ENCODE assay signal across 16 mouse cellular contexts in genomic region chr17:87698996-87699765, GRCm38 (mm10). TPM values are rescaled to one million over a fixed set of nuclear protein-coding genes. Genes with fewer than 3 reads are reported as not detected.
DNase-seq lines count a peak whose midpoint lies in the region; ATAC-seq and TF ChIP-seq lines count a peak whose summit lies in the region.
"Had no signal": no experiment of that assay in that cellular context is flagged by ENCODE, and none has a peak within 500 bp of the region (broad histone marks: within the 10 kb centered on the region; RNA-seq: fewer than 3 reads in every experiment).

No protein-coding gene starts in this region.

- no peaks in the 10 kb centered on the region for H3K27me3 ChIP-seq in liver, embryonic 12.5 days (replicated peaks)
- no peaks in the 10 kb centered on the region for H3K27me3 ChIP-seq in intestine, postnatal 0 days (replicated peaks; ENCODE audit: control insufficient read depth, insufficient read depth, low read length)
- H3K27me3 ChIP-seq: heart, embryonic 13.5 days; limb, embryonic 13.5 days; midbrain, embryonic 12.5 days; neural tube, embryonic 13.5 days had no signal

- no peaks in the 10 kb centered on the region for H3K4me1 ChIP-seq in liver, embryonic 12.5 days
- H3K4me1 ChIP-seq in intestine, postnatal 0 days (replicated peaks; ENCODE audit: control insufficient read depth, insufficient read depth, low read length): no peaks in the 10 kb centered on the region
- H3K4me1 ChIP-seq: heart, embryonic 13.5 days; neural tube, embryonic 13.5 days had no signal

- H3K4me2 ChIP-seq in liver, embryonic 12.5 days: no peak overlapping the region
- no peak overlapping the region for H3K4me2 ChIP-seq in intestine, postnatal 0 days (replicated peaks; ENCODE audit: low read depth)
- H3K4me2 ChIP-seq: heart, embryonic 13.5 days; limb, embryonic 13.5 days; midbrain, embryonic 12.5 days; neural tube, embryonic 13.5 days had no signal

- H3K9me3 ChIP-seq in liver, embryonic 12.5 days (replicated peaks): no peaks in the 10 kb centered on the region
- H3K9me3 ChIP-seq in intestine, postnatal 0 days (ENCODE audit: control insufficient read depth): no peaks in the 10 kb centered on the region
- H3K9me3 ChIP-seq: heart, embryonic 13.5 days; limb, embryonic 13.5 days; midbrain, embryonic 12.5 days; neural tube, embryonic 13.5 days had no signal

- no peak overlapping the region for H3K9ac ChIP-seq in liver, embryonic 12.5 days
- H3K9ac ChIP-seq in intestine, postnatal 0 days (ENCODE audit: low read depth, low read length): no peak overlapping the region
- H3K9ac ChIP-seq: heart, embryonic 13.5 days; limb, embryonic 13.5 days; midbrain, embryonic 12.5 days; neural tube, embryonic 13.5 days had no signal

- no peak overlapping the region for H3K27ac ChIP-seq in liver, embryonic 12.5 days
- no peak overlapping the region for H3K27ac ChIP-seq in intestine, postnatal 0 days (ENCODE audit: low read depth, low read length)
- no peak overlapping the region for H3K27ac ChIP-seq in layer of hippocampus, adult 2 months
- H3K27ac ChIP-seq: heart, embryonic 13.5 days; limb, embryonic 13.5 days; midbrain, embryonic 12.5 days had no signal

- DNase-seq in adrenal gland, adult 2 months: peak; percentile 47
- DNase-seq in adrenal gland, adult 18-20 months (ENCODE audit: low spot score in 2 of 2): no peak
- no peak for DNase-seq in liver
- DNase-seq in NIH3T3 (ENCODE audit: low read depth): peak; percentile 71
- DNase-seq in spleen, postnatal 10 days (ENCODE audit: low spot score in 2 of 2): no peak
- DNase-seq in layer of hippocampus, adult 2 months (ENCODE audit: low spot score in 2 of 2): no peak
- DNase-seq: B cell, adult 2 months; embryo, embryonic 11 days; kidney, adult 2 months; lung, postnatal 14 days had no signal

- H3K4me3 ChIP-seq in liver, embryonic 12.5 days: no peak overlapping the region
- H3K4me3 ChIP-seq in intestine, postnatal 0 days (ENCODE audit: low read depth, low read length): no peak overlapping the region
- H3K4me3 ChIP-seq in layer of hippocampus, adult 2 months: no peak overlapping the region
- H3K4me3 ChIP-seq: heart, embryonic 13.5 days; limb, embryonic 13.5 days; midbrain, embryonic 12.5 days; neural tube, embryonic 13.5 days had no signal

- TF ChIP-seq CTCF in intestine, postnatal 0 days (IDR thresholded peaks at IDR 0.05; ENCODE audit: low read depth): no peak
- TF ChIP-seq CTCF in layer of hippocampus, adult 2 months (conservative IDR thresholded peaks at IDR 0.05): no peak

- WGBS in liver, embryonic 12.5 days (ENCODE audit: insufficient replicate concordance): 72% methylated on average over 16 of the region's 16 CpGs
- 54% methylated on average over 16 of the region's 16 CpGs for WGBS in intestine, postnatal 0 days

- 0 out of 2 replicates have a peak, but pooled peaks have one; percentile 4 for ATAC-seq in liver, embryonic 12.5 days
- ATAC-seq in intestine, postnatal 0 days: peak; percentile 45

- H3K36me3 ChIP-seq in liver, embryonic 12.5 days: peaks cover 89% of the 10 kb centered on the region
- peaks cover 34% of the 10 kb centered on the region for H3K36me3 ChIP-seq in intestine, postnatal 0 days (ENCODE audit: control insufficient read depth, insufficient read depth)

RNA-seq across cellular contexts. Expression of gene Msh2, which starts 27.1 kb away (rescaled TPM):
- total RNA-seq in adrenal gland, adult 2 months (2021): 10 to 100 TPM; 16.8 to 21.6 TPM
- 2.3 and 6.1 TPM in 2 replicates for polyA plus RNA-seq in adrenal gland, adult 2 months (2012; rRNA removed)
- total RNA-seq in adrenal gland, adult 18-20 months (2021): 10 to 100 TPM; 11.6 to 13.8 TPM
- 52.5 and 54.9 TPM in 2 replicates for polyA plus RNA-seq in liver, embryonic 12.5 days (2016; fragmentation: Nextera tagmentation; extraction: Ambion mirVana)
- polyA plus RNA-seq in intestine, postnatal 0 days (2015; fragmentation: Nextera tagmentation; extraction: Ambion mirVana): 13.9 and 15.9 TPM in 2 replicates
- 10 to 100 TPM; 40.2 to 41.2 TPM for total RNA-seq in layer of hippocampus, adult 2 months (2021)

Comparison
In these comparisons a context has a peak if more than half of its experiments do, and no peak if none do; other contexts are left out.
1. DNase-seq: peak in adrenal gland, adult 2 months (single experiment) and NIH3T3 (single experiment); none in adrenal gland, adult 18-20 months (0 of 2), liver (single experiment), spleen, postnatal 10 days (0 of 2) and layer of hippocampus, adult 2 months (0 of 2).